Mouse (Mus musculus): Measurements from ENCODE around the gene Acer3.

- TF ChIP-seq POLR2A (IDR thresholded peaks at IDR 0.05; ENCODE audit: low read depth, low read length) = no peak
- no peak for TF ChIP-seq CTCF (IDR thresholded peaks at IDR 0.05; ENCODE audit: extremely low read depth, insufficient read length, insufficient replicate concordance, low read depth, low read length)
These were observed 120.6 kb downstream of the Acer3 start for GRCm38 (mm10) chr7:98200396-98200795.

Measured in small intestine, adult 2 months (tissue).